Mouse (Mus musculus) mature B cell (primary cell): ENCODE data around the gene A1cf.

Experiments
- in situ Hi-C: fragments of 300-500 bp; cut with MboI; formaldehyde crosslinking; loops from 2 replicates; pipeline ENCODE4 v1.14.3; 2019

The A1cf gene

GRCm38 (mm10) chr19:31868521-31868920 lies at the start of gene A1cf:
Gene A1cf (plus strand): TSS chr19:31868764.
- in situ Hi-C loops = no loop called here

- in situ Hi-C loops = no loop called here
Observed at GRCm38 (mm10) chr19:31834250-31834649, 34.3 kb upstream of the A1cf start.

- in situ Hi-C loops = no loop called here
Observed at GRCm38 (mm10) chr19:31861909-31862308, 6.7 kb upstream of the A1cf start.

GRCm38 (mm10) chr19:31862512-31863249 lies 5.9 kb upstream of the A1cf start:
- in situ Hi-C loops = no loop called here

GRCm38 (mm10) chr19:31865451-31865850 lies 3.1 kb upstream of the A1cf start:
- in situ Hi-C loops = no loop called here

- in situ Hi-C loops = no loop called here
Observed at GRCm38 (mm10) chr19:31868076-31868475, 488 bp upstream of the A1cf start.

GRCm38 (mm10) chr19:31868971-31869370 lies 407 bp downstream of the A1cf start:
- in situ Hi-C loops = no loop called here

GRCm38 (mm10) chr19:31871377-31871776 lies 2.8 kb downstream of the A1cf start:
- in situ Hi-C loops = no loop called here

- in situ Hi-C loops = no loop called here
Observed at GRCm38 (mm10) chr19:31877968-31878367, 9.4 kb downstream of the A1cf start.

- in situ Hi-C loops = no loop called here
Observed at GRCm38 (mm10) chr19:31884594-31884993, 16.0 kb downstream of the A1cf start.

- in situ Hi-C loops = no loop called here
Observed at GRCm38 (mm10) chr19:31887275-31887674, 18.7 kb downstream of the A1cf start.

GRCm38 (mm10) chr19:31889988-31890387 lies 21.4 kb downstream of the A1cf start:
- in situ Hi-C loops = no loop called here

GRCm38 (mm10) chr19:31891001-31891893 lies 22.7 kb downstream of the A1cf start:
- in situ Hi-C loops = no loop called here

GRCm38 (mm10) chr19:31895971-31896370 lies 27.4 kb downstream of the A1cf start:
- in situ Hi-C loops = no loop called here

GRCm38 (mm10) chr19:31896711-31897110 lies 28.1 kb downstream of the A1cf start:
- in situ Hi-C loops = no loop called here

- in situ Hi-C loops = no loop called here
Observed at GRCm38 (mm10) chr19:31905671-31906070, 37.1 kb downstream of the A1cf start.

- in situ Hi-C loops = no loop called here
Observed at GRCm38 (mm10) chr19:31910423-31910822, 41.9 kb downstream of the A1cf start.

- in situ Hi-C loops = no loop called here
Observed at GRCm38 (mm10) chr19:31913946-31914345, 45.4 kb downstream of the A1cf start.

GRCm38 (mm10) chr19:31920357-31920756 lies 51.8 kb downstream of the A1cf start:
- in situ Hi-C loops = no loop called here

GRCm38 (mm10) chr19:31921852-31922251 lies 53.3 kb downstream of the A1cf start:
- in situ Hi-C loops = no loop called here

- in situ Hi-C loops = no loop called here
Observed at GRCm38 (mm10) chr19:31923615-31924352, 55.2 kb downstream of the A1cf start.

- in situ Hi-C loops = no loop called here
Observed at GRCm38 (mm10) chr19:31950793-31951489, 82.4 kb downstream of the A1cf start.
